Mouse (Mus musculus): ENCODE data around the gene Dpf3. TPM values are rescaled to one million over a fixed set of nuclear protein-coding genes. Genes with fewer than 3 reads are reported as not detected.
A peak's percentile ranks its signal among the peaks of the same experiment; 100 is the strongest.

The Dpf3 gene
- polyA plus RNA-seq, 1 experiment from 2014 or later = 5.9 TPM

DNA sequence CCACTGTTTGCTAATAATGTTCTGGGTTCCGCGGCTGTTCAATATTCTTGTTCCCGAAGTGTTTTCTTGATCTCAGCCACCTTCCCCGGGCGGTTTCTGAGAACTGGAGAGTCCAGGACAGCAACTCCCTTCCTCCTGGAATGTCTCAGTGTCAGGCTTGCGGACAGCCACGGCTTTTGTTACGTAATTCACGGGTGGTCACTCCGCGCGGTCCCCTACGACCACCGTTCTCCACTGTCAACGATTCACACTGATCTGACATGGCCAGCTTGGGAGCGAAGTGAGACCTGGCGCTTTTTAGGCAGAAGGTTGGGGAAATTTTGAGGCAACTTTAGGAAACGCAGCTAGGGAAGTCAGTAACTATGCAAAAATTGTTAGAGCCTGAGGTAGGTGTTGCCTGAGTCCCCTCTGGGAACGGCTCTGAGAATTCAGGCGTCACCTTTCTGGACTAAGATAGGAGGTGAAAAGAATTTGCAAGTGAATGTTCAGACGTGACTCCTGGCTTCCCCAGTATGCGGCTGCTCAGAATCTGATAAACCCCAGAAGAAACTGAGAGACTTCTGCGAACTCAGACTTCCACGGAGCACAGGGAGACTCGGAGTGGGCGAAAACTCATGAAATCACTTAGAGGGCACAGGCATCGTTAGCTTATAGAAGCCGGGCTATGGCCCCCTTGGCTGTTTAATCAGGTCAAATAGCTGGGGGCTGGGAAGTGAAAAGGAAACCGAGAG is 860 bp upstream of the Dpf3 start:
- H3K36me3 ChIP-seq (ENCODE audit: control insufficient read depth, insufficient read depth) = no peaks in the 10 kb centered on the region
- under 1% methylated on average over 29 of the region's 29 CpGs for WGBS
- H3K27ac ChIP-seq (ENCODE audit: low read depth, low read length) = peak overlapping the region; percentile 83

DNA sequence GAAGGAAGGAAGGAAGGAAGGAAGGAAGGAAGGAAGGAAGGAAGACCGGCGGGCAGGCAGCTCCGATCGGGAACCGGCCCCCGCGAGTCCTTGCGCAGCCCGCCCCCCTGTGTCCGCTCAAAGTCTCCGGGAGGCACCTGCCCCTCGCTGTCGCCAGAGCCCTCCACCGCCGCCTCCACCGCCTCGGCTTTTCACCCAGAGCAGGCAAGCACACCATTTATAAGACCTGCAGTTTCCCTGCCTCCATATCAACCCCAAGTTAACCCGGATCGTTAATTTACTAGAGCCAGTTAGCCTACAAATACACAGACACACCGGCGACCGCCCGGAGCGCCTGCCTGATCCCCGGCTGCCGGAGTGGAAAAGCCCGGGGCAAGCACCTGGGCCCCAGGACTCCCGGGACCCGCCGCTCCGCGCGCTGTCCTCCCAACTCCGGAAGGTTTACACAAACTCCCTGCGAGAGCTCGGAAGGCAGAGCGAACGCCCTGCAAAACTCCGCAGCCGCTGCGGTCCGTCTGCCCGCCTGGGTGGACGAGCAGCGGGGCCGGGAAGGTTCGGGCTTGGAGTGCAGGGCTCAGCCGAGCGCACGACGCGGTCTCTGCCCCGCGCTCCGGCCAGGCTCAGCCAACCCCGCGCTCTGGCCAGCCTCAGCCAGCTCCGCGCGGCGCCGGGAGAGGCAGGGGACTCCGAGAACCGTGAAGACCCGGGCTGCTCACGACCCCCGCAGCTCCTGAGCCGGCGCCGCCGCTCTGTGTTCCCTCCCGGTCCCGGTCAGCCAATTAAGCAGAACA is 650 bp downstream of the Dpf3 start:
- no peaks in the 10 kb centered on the region for H3K4me1 ChIP-seq (replicated peaks; ENCODE audit: control insufficient read depth, insufficient read depth, low read length)
- peak overlapping the region; percentile 98 for H3K4me2 ChIP-seq (replicated peaks; ENCODE audit: low read depth)
- H3K9me3 ChIP-seq (ENCODE audit: control insufficient read depth) = no peaks in the 10 kb centered on the region
- H3K4me3 ChIP-seq (ENCODE audit: low read depth, low read length) = peak overlapping the region; percentile 81
- TF ChIP-seq CTCF (IDR thresholded peaks at IDR 0.05; ENCODE audit: low read depth) = peak; percentile 46
- under 1% methylated on average over 73 of the region's 73 CpGs for WGBS
- H3K27ac ChIP-seq (ENCODE audit: low read depth, low read length) = peak overlapping the region; percentile 83
- no peaks in the 10 kb centered on the region for H3K36me3 ChIP-seq (ENCODE audit: control insufficient read depth, insufficient read depth)
- peak; percentile 57 for ATAC-seq
- H3K27me3 ChIP-seq (replicated peaks; ENCODE audit: control insufficient read depth, insufficient read depth, low read length) = no peaks in the 10 kb centered on the region; the same call in 1 of the 2 replicates
- H3K9ac ChIP-seq (ENCODE audit: low read depth, low read length) = peak overlapping the region; percentile 75

More for the DNA sequence above, 860 bp upstream of the Dpf3 start:
- no peak for TF ChIP-seq CTCF (IDR thresholded peaks at IDR 0.05; ENCODE audit: low read depth)
- Histone ChIP-seq H3K9me3 (ENCODE audit: control insufficient read depth) (no peaks in the 10 kb centered on the region), H3K4me2 (replicated peaks; ENCODE audit: low read depth) (peak overlapping the region; percentile 98), H3K4me1 (replicated peaks; ENCODE audit: control insufficient read depth, insufficient read depth, low read length) (no peaks in the 10 kb centered on the region), H3K4me3 (ENCODE audit: low read depth, low read length) (peak overlapping the region; percentile 81), H3K9ac (ENCODE audit: low read depth, low read length) (peak overlapping the region; percentile 28; the same call in 1 of the 2 replicates), H3K27me3 (replicated peaks; ENCODE audit: control insufficient read depth, insufficient read depth, low read length) (no peaks in the 10 kb centered on the region; the same call in 1 of the 2 replicates)
- ATAC-seq = no peak

DNA sequence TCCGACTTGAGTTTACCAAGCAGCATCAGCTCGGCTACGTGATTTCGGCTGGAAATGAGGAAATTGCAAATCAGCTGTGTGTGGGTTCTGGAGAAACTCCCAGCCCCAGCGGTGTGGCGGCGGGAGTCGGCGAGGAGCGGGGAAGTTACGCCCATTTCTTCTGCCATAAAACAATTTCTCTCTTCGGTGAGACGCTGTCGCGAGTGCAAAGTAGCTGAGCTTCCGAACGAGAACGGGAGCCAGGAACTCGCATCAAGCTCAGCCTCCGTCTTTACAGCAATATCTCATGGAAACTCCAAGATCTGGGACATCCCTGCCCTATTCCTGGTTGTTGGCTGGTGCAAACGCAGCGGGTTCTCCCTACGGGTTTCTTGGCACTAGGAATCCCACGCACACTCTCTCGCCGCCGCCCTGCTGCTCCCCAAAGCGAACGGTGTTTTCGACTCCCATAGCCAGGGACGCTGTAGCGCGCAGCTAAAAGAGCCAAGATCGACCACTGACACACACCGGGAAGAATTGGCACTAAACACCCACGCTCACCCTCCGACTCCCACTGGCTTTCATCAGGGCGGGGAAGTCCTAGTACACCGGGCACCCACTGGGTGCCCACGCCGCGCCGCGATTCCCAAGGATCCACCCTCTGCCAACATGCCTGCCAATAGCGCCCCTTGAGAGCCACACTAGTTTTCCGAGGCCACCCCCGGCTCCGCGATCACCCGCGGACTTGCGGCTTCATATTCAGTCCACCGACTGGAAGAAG is 1.4 kb downstream of the Dpf3 start:
- no peaks in the 10 kb centered on the region for H3K4me1 ChIP-seq (replicated peaks; ENCODE audit: control insufficient read depth, insufficient read depth, low read length)
- no peaks in the 10 kb centered on the region for H3K9me3 ChIP-seq (ENCODE audit: control insufficient read depth)
- peak overlapping the region; percentile 98 for H3K4me2 ChIP-seq (replicated peaks; ENCODE audit: low read depth)
- H3K4me3 ChIP-seq (ENCODE audit: low read depth, low read length) = peak overlapping the region; percentile 81
- no peak for TF ChIP-seq CTCF (IDR thresholded peaks at IDR 0.05; ENCODE audit: low read depth)
- no peak for ATAC-seq
- peak overlapping the region; percentile 83; the same call in 1 of the 2 replicates for H3K27ac ChIP-seq (ENCODE audit: low read depth, low read length)
- H3K27me3 ChIP-seq (replicated peaks; ENCODE audit: control insufficient read depth, insufficient read depth, low read length) = no peaks in the 10 kb centered on the region; the same call in 1 of the 2 replicates
- no peaks in the 10 kb centered on the region for H3K36me3 ChIP-seq (ENCODE audit: control insufficient read depth, insufficient read depth)
- WGBS = under 1% methylated on average over 53 of the region's 53 CpGs
- peak overlapping the region; percentile 75 for H3K9ac ChIP-seq (ENCODE audit: low read depth, low read length)

DNA sequence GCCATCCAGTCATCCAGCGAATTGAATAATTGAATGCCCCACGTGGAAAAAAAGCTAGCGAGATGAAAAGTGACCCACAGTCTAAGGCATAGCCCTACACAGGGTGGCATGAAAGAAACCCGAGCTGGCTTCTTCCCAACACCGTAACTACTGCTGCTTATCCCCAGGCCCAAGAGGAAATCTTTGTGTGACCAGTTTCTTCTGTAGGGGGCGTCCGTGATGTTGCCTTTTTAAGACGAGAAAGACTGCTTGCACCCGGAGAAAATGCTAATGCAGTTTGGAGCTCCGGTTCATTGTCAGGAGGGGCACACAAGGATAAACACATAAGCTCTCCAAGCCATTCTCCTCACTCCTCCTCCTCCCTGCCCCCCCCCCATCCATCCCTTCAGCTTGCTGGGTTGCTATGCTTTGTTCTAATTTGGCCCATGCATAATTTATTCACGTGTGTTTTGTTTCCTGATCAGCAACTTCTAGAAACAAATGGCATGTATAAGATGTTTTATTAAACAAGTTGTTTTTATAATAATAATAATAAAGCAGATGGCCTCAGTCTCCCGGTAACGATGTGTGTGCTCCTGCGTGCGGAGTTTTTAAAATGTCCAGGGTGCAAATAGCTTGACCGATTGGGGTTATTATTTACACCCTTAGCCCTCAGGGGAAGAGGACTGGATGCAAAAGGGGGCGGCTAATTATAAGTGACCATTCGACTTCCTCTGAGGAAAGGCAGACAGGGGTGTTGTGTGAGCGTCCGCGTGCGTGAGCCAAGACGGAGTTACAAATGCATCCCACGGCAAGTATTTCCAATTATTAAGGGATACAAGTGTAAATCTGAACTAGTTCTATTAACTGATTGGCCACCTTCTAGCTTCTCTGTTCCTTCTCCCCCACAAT is 2.4 kb downstream of the Dpf3 start:
- peak overlapping the region; percentile 75; the same call in 1 of the 2 replicates for H3K9ac ChIP-seq (ENCODE audit: low read depth, low read length)

DNA sequence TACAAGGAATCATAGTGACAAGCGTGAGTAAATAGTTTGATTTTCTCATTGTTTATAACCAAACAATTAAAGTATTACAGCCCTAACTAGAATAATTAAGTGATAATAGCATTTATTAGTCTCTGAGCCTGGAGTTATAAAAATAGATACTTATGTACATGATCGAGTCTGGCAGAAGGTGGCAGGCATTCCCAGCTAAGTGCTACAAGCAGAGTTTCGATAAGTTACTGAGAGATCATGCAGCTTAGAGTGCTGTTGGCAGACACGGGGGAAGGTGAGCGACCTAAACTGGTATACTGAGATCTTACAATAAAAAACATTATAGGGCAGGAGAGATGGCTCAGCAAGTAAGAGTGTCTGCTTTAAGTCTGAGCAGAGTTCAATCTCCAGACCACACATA is 3.9 kb downstream of the Dpf3 start:
- no peak overlapping the region for H3K9ac ChIP-seq (ENCODE audit: low read depth, low read length)
- WGBS = 52% methylated on average over 5 of the region's 5 CpGs
- H3K27me3 ChIP-seq (replicated peaks; ENCODE audit: control insufficient read depth, insufficient read depth, low read length) = no peaks in the 10 kb centered on the region; the same call in 1 of the 2 replicates
- no peaks in the 10 kb centered on the region for H3K4me1 ChIP-seq (replicated peaks; ENCODE audit: control insufficient read depth, insufficient read depth, low read length)
- no peaks in the 10 kb centered on the region for H3K36me3 ChIP-seq (ENCODE audit: control insufficient read depth, insufficient read depth)
- ATAC-seq = no peak
- no peak overlapping the region for H3K4me2 ChIP-seq (replicated peaks; ENCODE audit: low read depth)
- no peak overlapping the region for H3K4me3 ChIP-seq (ENCODE audit: low read depth, low read length)
- no peak overlapping the region for H3K27ac ChIP-seq (ENCODE audit: low read depth, low read length)
- H3K9me3 ChIP-seq (ENCODE audit: control insufficient read depth) = no peaks in the 10 kb centered on the region
- TF ChIP-seq CTCF (IDR thresholded peaks at IDR 0.05; ENCODE audit: low read depth) = 0 out of 2 replicates have a peak, but pooled peaks have one; percentile 2

More for the DNA sequence above, 2.4 kb downstream of the Dpf3 start:
- peak overlapping the region; percentile 98 for H3K4me2 ChIP-seq (replicated peaks; ENCODE audit: low read depth)
- no peaks in the 10 kb centered on the region; the same call in 1 of the 2 replicates for H3K27me3 ChIP-seq (replicated peaks; ENCODE audit: control insufficient read depth, insufficient read depth, low read length)
- no peak overlapping the region for H3K27ac ChIP-seq (ENCODE audit: low read depth, low read length)
- no peak for ATAC-seq
- no peaks in the 10 kb centered on the region for H3K4me1 ChIP-seq (replicated peaks; ENCODE audit: control insufficient read depth, insufficient read depth, low read length)
- TF ChIP-seq CTCF (IDR thresholded peaks at IDR 0.05; ENCODE audit: low read depth) = peak; percentile 34; the same call in 1 of the 2 replicates
- WGBS = 23% methylated on average over 24 of the region's 24 CpGs
- no peaks in the 10 kb centered on the region for H3K36me3 ChIP-seq (ENCODE audit: control insufficient read depth, insufficient read depth)
- H3K4me3 ChIP-seq (ENCODE audit: low read depth, low read length) = peak overlapping the region; percentile 81
- H3K9me3 ChIP-seq (ENCODE audit: control insufficient read depth) = no peaks in the 10 kb centered on the region
